26 mouse cellular contexts compared by ENCODE assay signal in genomic region chr3:68790466-68790865, GRCm38 (mm10).
"Had no signal": no experiment of that assay in that cellular context is flagged by ENCODE, and none has a peak within 500 bp of the region (broad histone marks: within the 10 kb centered on the region; RNA-seq: fewer than 3 reads in every experiment).

No protein-coding gene starts in this region.

- ATAC-seq: hindbrain, embryonic 16.5 days; intestine, embryonic 16.5 days had no signal

- H3K9ac ChIP-seq: heart, embryonic 12.5 days; hindbrain, embryonic 12.5 days; hindbrain, embryonic 14.5 days; kidney, embryonic 15.5 days; limb, embryonic 12.5 days; liver, embryonic 13.5 days had no signal

- H3K27me3 ChIP-seq: heart, embryonic 12.5 days; hindbrain, embryonic 12.5 days; kidney, embryonic 15.5 days; liver, embryonic 13.5 days had no signal

- H3K9me3 ChIP-seq: heart, embryonic 10.5 days; hindbrain, embryonic 12.5 days; kidney, embryonic 15.5 days; limb, embryonic 10.5 days; limb, embryonic 12.5 days; liver, embryonic 13.5 days had no signal

- H3K27ac ChIP-seq: heart, embryonic 10.5 days; hindbrain, embryonic 10.5 days; hindbrain, embryonic 12.5 days; hindbrain, embryonic 14.5 days; kidney, embryonic 15.5 days; kidney, postnatal 0 days; limb, embryonic 10.5 days; limb, embryonic 12.5 days; liver, embryonic 13.5 days had no signal

- H3K4me3 ChIP-seq: heart, embryonic 10.5 days; heart, embryonic 12.5 days; hindbrain, embryonic 10.5 days; hindbrain, embryonic 12.5 days; kidney, embryonic 15.5 days; limb, embryonic 10.5 days; limb, embryonic 12.5 days; liver, embryonic 13.5 days had no signal

- H3K4me2 ChIP-seq: heart, embryonic 12.5 days; hindbrain, embryonic 12.5 days; hindbrain, embryonic 14.5 days; kidney, embryonic 15.5 days; limb, embryonic 12.5 days; liver, embryonic 11.5 days; liver, embryonic 13.5 days had no signal

- H3K36me3 ChIP-seq: heart, embryonic 10.5 days; heart, embryonic 12.5 days; hindbrain, embryonic 10.5 days; hindbrain, embryonic 12.5 days; kidney, embryonic 15.5 days; limb, embryonic 10.5 days; limb, embryonic 12.5 days; liver, embryonic 13.5 days had no signal

- DNase-seq: gastrocnemius, postnatal 14 days; gastrocnemius, postnatal 36 days; heart, adult 18-20 months; heart, postnatal 10 days; heart, postnatal 4 days; kidney, adult 11 months; kidney, adult 2 months; kidney, adult 9 months; kidney, postnatal 14 days; kidney, postnatal 36 days; layer of hippocampus, adult 9-11 months; layer of hippocampus, postnatal 36 days; liver; liver, embryonic 13.5 days had no signal
